Mouse (Mus musculus) MEL (cell line): ENCODE measurements around the gene Mlx. TPM values are rescaled to one million over a fixed set of nuclear protein-coding genes. Genes with fewer than 3 reads are reported as not detected.

Experiments used
- DNase-seq: peaks from one replicate; pipeline ENCODE4 v3.0.0; 2011; ENCODE audit warnings: low read depth, low spot score
- H3K27ac ChIP-seq: 2 replicates; pipeline ENCODE4 v1.5.1; 2012; ENCODE audit warnings: low read depth, mild to moderate bottlenecking, control low read depth, low read length, moderate library complexity; ENCODE audit not compliant: control insufficient read depth
- H3K27me3 ChIP-seq, 2 experiments: fragments of 150-350 bp in 1 of 2; sonication (generic) in 1 of 2; 2 replicates each; pipeline ENCODE4 v1.6.1; 2012; ENCODE audit warnings: low read length in 2 of 2, mild to moderate bottlenecking in 2 of 2, improper control_type of control experiment in 1 of 2, moderate library complexity in 1 of 2; ENCODE audit not compliant: insufficient read depth in 2 of 2, control insufficient read depth in 1 of 2
- H3K36me3 ChIP-seq, 2 experiments: 2 replicates each; pipeline ENCODE4 v1.6.1; 2012 to 2014; ENCODE audit warnings: low read length in 2 of 2, improper control_type of control experiment in 1 of 2, inconsistent platforms in 1 of 2, mild to moderate bottlenecking in 1 of 2; ENCODE audit not compliant: insufficient read depth in 2 of 2, control insufficient read depth in 1 of 2
- H3K4me1 ChIP-seq, 2 experiments: fragments of 150-350 bp in 1 of 2; sonication (generic) in 1 of 2; 2 replicates each; pipeline ENCODE4 v1.6.1; 2012; ENCODE audit warnings: low read length in 2 of 2, improper control_type of control experiment in 1 of 2, mild to moderate bottlenecking in 1 of 2; ENCODE audit not compliant: insufficient read depth in 2 of 2, control insufficient read depth in 1 of 2
- H3K4me3 ChIP-seq, 2 experiments: fragments of 150-350 bp in 1 of 2; sonication (generic) in 1 of 2; 2 replicates each; pipeline ENCODE4 v1.5.1; 2012; ENCODE audit warnings: low read depth in 2 of 2, low read length in 2 of 2, mild to moderate bottlenecking in 2 of 2, moderate library complexity in 2 of 2, control low read depth in 1 of 2, improper control_type of control experiment in 1 of 2; ENCODE audit not compliant: control insufficient read depth in 1 of 2, insufficient read depth in 1 of 2
- H3K79me2 ChIP-seq: 2 replicates; pipeline ENCODE4 v1.6.1; 2012; ENCODE audit warnings: mild to moderate bottlenecking, low read length, moderate library complexity; ENCODE audit not compliant: control insufficient read depth, poor library complexity, insufficient read depth
- H3K9ac ChIP-seq: 2 replicates; pipeline ENCODE4 v1.6.1; 2012; ENCODE audit warnings: low read depth, mild to moderate bottlenecking, control low read depth, low read length, moderate library complexity; ENCODE audit not compliant: control insufficient read depth, poor library complexity, severe bottlenecking
- H3K9me3 ChIP-seq: fragments of 150-350 bp; sonication (generic); replicated peaks from 2 replicates; pipeline ENCODE4 v1.6.1; 2012; ENCODE audit warnings: mild to moderate bottlenecking, low read length, improper control_type of control experiment, moderate library complexity; ENCODE audit not compliant: insufficient read depth
- CTCF ChIP-seq, 3 experiments: IDR thresholded peaks in 2 of 3; conservative IDR thresholded peaks in 1 of 3; 2 replicates each; pipeline ENCODE4 v1.5.1; 2011 to 2012; ENCODE audit warnings: low read length in 3 of 3, low read depth in 2 of 3, mild to moderate bottlenecking in 2 of 3, improper control_type of control experiment in 1 of 3, inconsistent platforms in 1 of 3, mixed read lengths in 1 of 3, moderate library complexity in 1 of 3; ENCODE audit not compliant: control insufficient read depth in 1 of 3, insufficient read depth in 1 of 3, poor library complexity in 1 of 3, severe bottlenecking in 1 of 3
- ELF1 ChIP-seq: IDR thresholded peaks from 2 replicates; pipeline ENCODE4 v1.6.1; 2014; ENCODE audit warnings: low read depth, mild to moderate bottlenecking, inconsistent platforms, low read length, improper control_type of control experiment, moderate library complexity
- EP300 ChIP-seq, 2 experiments: IDR thresholded peaks; 2 replicates each; pipeline ENCODE4 v1.6.1; 2011; ENCODE audit warnings: improper control_type of control experiment in 2 of 2, low read length in 2 of 2, low read depth in 1 of 2, mild to moderate bottlenecking in 1 of 2
- KAT2A ChIP-seq: conservative IDR thresholded peaks from 2 replicates; pipeline ENCODE4 v1.6.1; 2012; ENCODE audit warnings: low read depth, low read length, improper control_type of control experiment, inconsistent platforms
- MEF2A ChIP-seq: IDR thresholded peaks from 2 replicates; pipeline ENCODE4 v1.6.1; 2014; ENCODE audit warnings: low read depth, mild to moderate bottlenecking, inconsistent platforms, low read length, improper control_type of control experiment; ENCODE audit not compliant: poor library complexity, insufficient replicate concordance, severe bottlenecking; ENCODE audit errors: extremely low read depth
- MYC ChIP-seq: IDR thresholded peaks from 2 replicates; pipeline ENCODE4 v1.6.1; 2011; ENCODE audit warnings: low read depth, mild to moderate bottlenecking, low read length, improper control_type of control experiment, moderate library complexity
- NRF1 ChIP-seq: IDR thresholded peaks from 2 replicates; pipeline ENCODE4 v1.6.1; 2014; ENCODE audit warnings: low read depth, mild to moderate bottlenecking, inconsistent platforms, low read length, improper control_type of control experiment, moderate library complexity; ENCODE audit not compliant: poor library complexity, insufficient read depth, severe bottlenecking
- POLR2A ChIP-seq, 2 experiments: IDR thresholded peaks; 2 replicates each; pipeline ENCODE4 v1.6.1; 2011 to 2012; ENCODE audit warnings: low read length in 2 of 2, mild to moderate bottlenecking in 2 of 2, control low read depth in 1 of 2, improper control_type of control experiment in 1 of 2, low read depth in 1 of 2, moderate library complexity in 1 of 2; ENCODE audit not compliant: control insufficient read depth in 1 of 2, insufficient read depth in 1 of 2, poor library complexity in 1 of 2
- POLR2AphosphoS2 ChIP-seq: IDR thresholded peaks from 2 replicates; pipeline ENCODE4 v1.6.1; 2011; ENCODE audit warnings: low read length, improper control_type of control experiment
- RAD21 ChIP-seq: IDR thresholded peaks from 2 replicates; pipeline ENCODE4 v1.6.1; 2011; ENCODE audit warnings: mild to moderate bottlenecking, low read depth, low read length, improper control_type of control experiment
- RCOR1 ChIP-seq: IDR thresholded peaks from 2 replicates; pipeline ENCODE4 v1.6.1; 2012; ENCODE audit warnings: low read depth, mild to moderate bottlenecking, inconsistent platforms, low read length, improper control_type of control experiment
- SIN3A ChIP-seq: IDR thresholded peaks from 2 replicates; pipeline ENCODE4 v1.6.1; 2012; ENCODE audit warnings: low read length, improper control_type of control experiment, inconsistent platforms
- TCF12 ChIP-seq: IDR thresholded peaks from 2 replicates; pipeline ENCODE4 v1.6.1; 2014; ENCODE audit warnings: low read depth, mild to moderate bottlenecking, inconsistent platforms, low read length, improper control_type of control experiment, moderate library complexity
- UBTF ChIP-seq: IDR thresholded peaks from 2 replicates; pipeline ENCODE4 v1.6.1; 2012; ENCODE audit warnings: low read depth, mild to moderate bottlenecking, inconsistent platforms, low read length, improper control_type of control experiment, moderate library complexity, borderline replicate concordance; ENCODE audit not compliant: insufficient read depth
- USF2 ChIP-seq, 2 experiments: IDR thresholded peaks; 2 replicates each; pipeline ENCODE4 v1.6.1; 2011 to 2012; ENCODE audit warnings: improper control_type of control experiment in 2 of 2, low read length in 2 of 2, borderline replicate concordance in 1 of 2, inconsistent platforms in 1 of 2, low read depth in 1 of 2, mild to moderate bottlenecking in 1 of 2; ENCODE audit not compliant: insufficient read depth in 1 of 2
- ZMIZ1 ChIP-seq: IDR thresholded peaks from 2 replicates; pipeline ENCODE4 v1.6.1; 2012; ENCODE audit warnings: low read depth, mild to moderate bottlenecking, inconsistent platforms, low read length, improper control_type of control experiment, moderate library complexity
- polyA plus RNA-seq, 2 experiments: library from polyadenylated mRNA; stranded (reverse) in 1 of 2; unstranded in 1 of 2; fragments of >175 nt in 1 of 2; fragments of >200 nt in 1 of 2; gene quantifications; 2 replicates each; pipeline versions ENCODE4 v1.2.1 to v1.2.4; 2012; ENCODE audit warnings: low replicate concordance in 2 of 2, low read depth in 1 of 2; ENCODE audit not compliant: insufficient read length in 2 of 2, insufficient read depth in 1 of 2, missing spikeins in 1 of 2
- total RNA-seq: library from RNA; depleted of rRNA; stranded (reverse); fragments of 300-350 nt; gene quantifications from 2 replicates; pipeline ENCODE4 v1.2.3, GENCODE M21; 2012

Mlx gene
- total and polyA plus RNA-seq, 3 experiments, result 57.5 to 75.9 TPM; not detected in 1

DNA sequence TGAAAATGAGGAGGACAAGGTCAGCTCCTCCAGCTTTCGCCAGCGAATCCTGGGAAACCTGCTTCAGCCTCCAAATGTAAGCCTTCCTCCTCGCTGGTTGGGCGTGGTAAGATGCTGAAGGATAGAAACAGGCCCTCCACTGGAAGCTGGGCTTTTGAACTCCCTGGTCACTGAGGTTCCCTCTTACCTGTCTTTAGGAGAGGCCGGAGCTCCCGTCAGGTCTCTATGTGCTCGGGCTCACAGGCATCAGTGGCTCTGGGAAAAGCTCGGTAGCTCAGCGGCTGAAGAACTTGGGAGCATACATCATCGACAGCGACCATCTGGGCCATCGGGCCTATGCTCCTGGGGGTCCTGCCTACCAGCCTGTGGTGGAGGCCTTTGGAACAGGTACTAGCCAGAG lies 2.3 kb upstream of the Mlx start:
- H3K27ac ChIP-seq, result no peak overlapping the region
- TF ChIP-seq EP300 (IDR thresholded peaks at IDR 0.05; ENCODE audit: low read depth in 1 of 2, low read length in 2 of 2) (no peak), ELF1 (no peak), TCF12 (no peak), ZMIZ1 (no peak), USF2 (IDR thresholded peaks at IDR 0.05; ENCODE audit: borderline replicate concordance in 1 of 2, insufficient read depth in 1 of 2, low read depth in 1 of 2, low read length in 2 of 2) (no peak), MYC (no peak), NRF1 (no peak), RCOR1 (no peak), KAT2A (no peak), RAD21 (no peak), UBTF (no peak), SIN3A (no peak), CTCF (IDR thresholded peaks at IDR 0.05 in 2 of 3, conservative IDR thresholded peaks at IDR 0.05 in 1 of 3; ENCODE audit: control insufficient read depth in 1 of 3, insufficient read depth in 1 of 3, low read depth in 2 of 3, low read length in 3 of 3, poor library complexity in 1 of 3, severe bottlenecking in 1 of 3) (no peak), POLR2AphosphoS2 (no peak), POLR2A (IDR thresholded peaks at IDR 0.05; ENCODE audit: control insufficient read depth in 1 of 2, insufficient read depth in 1 of 2, low read depth in 1 of 2, low read length in 2 of 2, poor library complexity in 1 of 2) (no peak)

GRCm38 (mm10) chr11:101085617-101086322 lies 1.3 kb upstream of the Mlx start:
- Histone ChIP-seq H3K27ac (no peak overlapping the region), H3K4me1 (peaks cover 6 to 24% of the 10 kb centered on the region in 2 experiments), H3K79me2 (peaks cover 23% of the 10 kb centered on the region), H3K9ac (no peak overlapping the region), H3K36me3 (peaks cover 3 to 19% of the 10 kb centered on the region in 2 experiments; a peak in 2 of 4 replicates), H3K4me3 (no peak overlapping the region), H3K27me3 (no peaks in the 10 kb centered on the region), H3K9me3 (no peaks in the 10 kb centered on the region)
- TF ChIP-seq TCF12 (no peak), MEF2A (no peak), CTCF (IDR thresholded peaks at IDR 0.05 in 2 of 3, conservative IDR thresholded peaks at IDR 0.05 in 1 of 3; ENCODE audit: control insufficient read depth in 1 of 3, insufficient read depth in 1 of 3, low read depth in 2 of 3, low read length in 3 of 3, poor library complexity in 1 of 3, severe bottlenecking in 1 of 3) (0 out of 6 replicates have a peak, but pooled peaks of 1 of the 3 experiments have one; percentile 1)
- DNase-seq, result no peak

More for the DNA sequence above, 2.3 kb upstream of the Mlx start:
- Histone ChIP-seq H3K27me3 (no peaks in the 10 kb centered on the region), H3K79me2 (peaks cover 23% of the 10 kb centered on the region), H3K4me1 (peaks cover 6 to 24% of the 10 kb centered on the region in 2 experiments), H3K9ac (no peak overlapping the region), H3K36me3 (peaks cover 3 to 19% of the 10 kb centered on the region in 2 experiments; a peak in 2 of 4 replicates), H3K9me3 (no peaks in the 10 kb centered on the region), H3K4me3 (no peak overlapping the region)
- no peak for DNase-seq
